Mouse (Mus musculus): ENCODE measurements around the gene Ephx1. TPM values are rescaled to one million over a fixed set of nuclear protein-coding genes. Genes with fewer than 3 reads are reported as not detected.

Ephx1 gene
- polyA plus RNA-seq, 1 experiment = 60.1 TPM

GRCm38 (mm10) chr1:180974126-180974746 is 46.5 kb downstream of the Ephx1 start:
- Histone ChIP-seq H3K4me1 (ENCODE audit: control insufficient read depth, insufficient read depth, low read length) (no peaks in the 10 kb centered on the region), H3K4me3 (ENCODE audit: control insufficient read depth, low read depth, low read length) (no peak overlapping the region), H3K27ac (ENCODE audit: control insufficient read depth, insufficient read depth, low read depth, low read length) (no peak overlapping the region), H3K27me3 (ENCODE audit: control insufficient read depth, insufficient read depth, low read length) (no peaks in the 10 kb centered on the region), H3K36me3 (ENCODE audit: control insufficient read depth, insufficient read depth, low read length) (no peaks in the 10 kb centered on the region)
- TF ChIP-seq CTCF (IDR thresholded peaks at IDR 0.05; ENCODE audit: control insufficient read depth, insufficient read depth, insufficient replicate concordance, low read depth, low read length) = peak; percentile 25; the same call in 1 of the 2 replicates
- TF ChIP-seq POLR2A (IDR thresholded peaks at IDR 0.05; ENCODE audit: control insufficient read depth, low read depth, low read length) = no peak

GRCm38 (mm10) chr1:180972941-180973340 is 47.8 kb downstream of the Ephx1 start:
- TF ChIP-seq CTCF (IDR thresholded peaks at IDR 0.05; ENCODE audit: control insufficient read depth, insufficient read depth, insufficient replicate concordance, low read depth, low read length) (no peak), POLR2A (IDR thresholded peaks at IDR 0.05; ENCODE audit: control insufficient read depth, low read depth, low read length) (no peak)
- no peak overlapping the region for H3K4me3 ChIP-seq (ENCODE audit: control insufficient read depth, low read depth, low read length)
- H3K27ac ChIP-seq (ENCODE audit: control insufficient read depth, insufficient read depth, low read depth, low read length) = no peak overlapping the region

GRCm38 (mm10) chr1:180967261-180967660 is 53.4 kb downstream of the Ephx1 start:
- no peak for TF ChIP-seq POLR2A (IDR thresholded peaks at IDR 0.05; ENCODE audit: control insufficient read depth, low read depth, low read length)
- TF ChIP-seq CTCF (IDR thresholded peaks at IDR 0.05; ENCODE audit: control insufficient read depth, insufficient read depth, insufficient replicate concordance, low read depth, low read length) = no peak
- Histone ChIP-seq H3K27ac (ENCODE audit: control insufficient read depth, insufficient read depth, low read depth, low read length) (no peak overlapping the region), H3K27me3 (ENCODE audit: control insufficient read depth, insufficient read depth, low read length) (no peaks in the 10 kb centered on the region), H3K36me3 (ENCODE audit: control insufficient read depth, insufficient read depth, low read length) (no peaks in the 10 kb centered on the region), H3K4me3 (ENCODE audit: control insufficient read depth, low read depth, low read length) (no peak overlapping the region), H3K4me1 (ENCODE audit: control insufficient read depth, insufficient read depth, low read length) (no peaks in the 10 kb centered on the region)

More at GRCm38 (mm10) chr1:180972941-180973340, 47.8 kb downstream of the Ephx1 start:
- Histone ChIP-seq H3K36me3 (ENCODE audit: control insufficient read depth, insufficient read depth, low read length) (no peaks in the 10 kb centered on the region), H3K4me1 (ENCODE audit: control insufficient read depth, insufficient read depth, low read length) (no peaks in the 10 kb centered on the region), H3K27me3 (ENCODE audit: control insufficient read depth, insufficient read depth, low read length) (no peaks in the 10 kb centered on the region)

GRCm38 (mm10) chr1:180966542-180966941 is 54.2 kb downstream of the Ephx1 start:
- Histone ChIP-seq H3K36me3 (ENCODE audit: control insufficient read depth, insufficient read depth, low read length) (no peaks in the 10 kb centered on the region), H3K27ac (ENCODE audit: control insufficient read depth, insufficient read depth, low read depth, low read length) (no peak overlapping the region), H3K4me3 (ENCODE audit: control insufficient read depth, low read depth, low read length) (no peak overlapping the region), H3K4me1 (ENCODE audit: control insufficient read depth, insufficient read depth, low read length) (no peaks in the 10 kb centered on the region), H3K27me3 (ENCODE audit: control insufficient read depth, insufficient read depth, low read length) (no peaks in the 10 kb centered on the region)
- TF ChIP-seq POLR2A (IDR thresholded peaks at IDR 0.05; ENCODE audit: control insufficient read depth, low read depth, low read length) (no peak), CTCF (IDR thresholded peaks at IDR 0.05; ENCODE audit: control insufficient read depth, insufficient read depth, insufficient replicate concordance, low read depth, low read length) (no peak)

- TF ChIP-seq CTCF (IDR thresholded peaks at IDR 0.05; ENCODE audit: control insufficient read depth, insufficient read depth, insufficient replicate concordance, low read depth, low read length) = no peak
- TF ChIP-seq POLR2A (IDR thresholded peaks at IDR 0.05; ENCODE audit: control insufficient read depth, low read depth, low read length) = no peak
- no peak overlapping the region for H3K27ac ChIP-seq (ENCODE audit: control insufficient read depth, insufficient read depth, low read depth, low read length)
- no peaks in the 10 kb centered on the region for H3K36me3 ChIP-seq (ENCODE audit: control insufficient read depth, insufficient read depth, low read length)
- no peaks in the 10 kb centered on the region for H3K27me3 ChIP-seq (ENCODE audit: control insufficient read depth, insufficient read depth, low read length)
- no peaks in the 10 kb centered on the region for H3K4me1 ChIP-seq (ENCODE audit: control insufficient read depth, insufficient read depth, low read length)
- no peak overlapping the region for H3K4me3 ChIP-seq (ENCODE audit: control insufficient read depth, low read depth, low read length)
Observed at GRCm38 (mm10) chr1:180965786-180966185, 54.9 kb downstream of the Ephx1 start.

DNA sequence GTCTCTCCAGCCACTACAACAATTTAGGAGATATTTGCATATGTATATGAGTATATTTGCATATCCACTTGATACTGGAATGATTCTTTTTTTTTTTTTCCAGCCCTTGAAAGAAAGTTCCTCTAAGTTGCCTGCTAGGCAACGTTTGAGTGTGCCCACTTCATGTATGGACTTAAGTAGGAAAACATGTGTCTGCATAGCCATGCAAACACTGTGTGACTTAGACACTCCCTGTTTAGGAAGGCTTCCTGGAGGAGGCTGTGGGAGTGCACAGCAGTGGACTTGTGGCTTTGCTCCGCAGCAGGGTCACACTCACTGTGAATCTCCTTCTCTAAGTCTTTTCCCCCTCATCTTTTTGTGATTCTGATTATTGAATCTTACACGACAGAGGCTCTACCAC is 61.9 kb downstream of the Ephx1 start:
- no peaks in the 10 kb centered on the region for H3K4me1 ChIP-seq (ENCODE audit: control insufficient read depth, insufficient read depth, low read length)

DNA sequence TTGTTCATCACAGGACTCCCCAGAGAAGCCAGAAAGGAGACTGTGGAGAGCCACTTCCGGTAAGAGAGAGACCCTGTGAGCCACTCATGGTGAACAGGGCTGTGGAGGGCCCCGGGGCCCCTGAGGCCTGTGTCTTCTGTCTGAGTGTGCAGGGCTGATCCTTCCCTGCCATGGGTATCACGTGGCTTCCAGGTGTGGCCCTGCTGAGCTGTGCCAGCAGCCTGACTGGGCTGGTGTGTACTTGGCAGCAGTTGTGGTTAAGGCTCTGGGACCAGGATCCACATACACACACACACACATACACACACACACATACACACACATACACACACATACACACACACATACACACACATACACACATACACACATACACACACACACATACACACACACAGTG is 62.7 kb downstream of the Ephx1 start:
- no peak overlapping the region for H3K4me3 ChIP-seq (ENCODE audit: control insufficient read depth, low read depth, low read length)

More for the DNA sequence above, 61.9 kb downstream of the Ephx1 start:
- Histone ChIP-seq H3K27ac (ENCODE audit: control insufficient read depth, insufficient read depth, low read depth, low read length) (no peak overlapping the region), H3K4me3 (ENCODE audit: control insufficient read depth, low read depth, low read length) (no peak overlapping the region), H3K27me3 (ENCODE audit: control insufficient read depth, insufficient read depth, low read length) (no peaks in the 10 kb centered on the region), H3K36me3 (ENCODE audit: control insufficient read depth, insufficient read depth, low read length) (no peaks in the 10 kb centered on the region)
- TF ChIP-seq CTCF (IDR thresholded peaks at IDR 0.05; ENCODE audit: control insufficient read depth, insufficient read depth, insufficient replicate concordance, low read depth, low read length) (no peak), POLR2A (IDR thresholded peaks at IDR 0.05; ENCODE audit: control insufficient read depth, low read depth, low read length) (no peak)

More for the DNA sequence above, 62.7 kb downstream of the Ephx1 start:
- Histone ChIP-seq H3K27ac (ENCODE audit: control insufficient read depth, insufficient read depth, low read depth, low read length) (no peak overlapping the region), H3K4me1 (ENCODE audit: control insufficient read depth, insufficient read depth, low read length) (no peaks in the 10 kb centered on the region), H3K36me3 (ENCODE audit: control insufficient read depth, insufficient read depth, low read length) (no peaks in the 10 kb centered on the region), H3K27me3 (ENCODE audit: control insufficient read depth, insufficient read depth, low read length) (no peaks in the 10 kb centered on the region)
- TF ChIP-seq CTCF (IDR thresholded peaks at IDR 0.05; ENCODE audit: control insufficient read depth, insufficient read depth, insufficient replicate concordance, low read depth, low read length) (no peak), POLR2A (IDR thresholded peaks at IDR 0.05; ENCODE audit: control insufficient read depth, low read depth, low read length) (no peak)
